Mouse (Mus musculus): ENCODE measurements at regions not wholly inside any gene's neighbourhood (a gene's known extent, or its start where the extent isn't known, plus 50 kb on each side); places are given as distances from the start of the nearest gene placed in this dataset.

DNA sequence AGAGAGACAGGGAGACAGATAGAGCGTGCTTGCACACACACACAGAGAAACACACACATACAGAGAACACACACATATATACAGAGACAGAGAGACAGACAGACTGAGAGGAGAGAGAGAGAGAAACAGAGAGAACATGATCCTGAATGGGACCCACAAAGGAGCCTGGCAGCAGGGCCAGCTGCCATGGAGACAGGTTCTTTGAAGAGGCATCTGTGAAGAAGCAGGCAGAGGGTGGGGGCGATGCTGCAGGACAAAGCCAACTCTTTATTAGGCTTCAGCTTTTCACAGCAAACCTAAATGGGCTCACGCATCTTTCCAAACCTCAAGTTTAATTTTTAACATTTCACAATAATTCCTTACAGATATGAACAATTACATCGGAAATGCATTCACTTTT is 90.0 kb upstream of the Dlx2 start:
- DNase-seq (ENCODE audit: low spot score in 2 of 2), result peak in 1 of 2 experiments; percentile 42

DNA sequence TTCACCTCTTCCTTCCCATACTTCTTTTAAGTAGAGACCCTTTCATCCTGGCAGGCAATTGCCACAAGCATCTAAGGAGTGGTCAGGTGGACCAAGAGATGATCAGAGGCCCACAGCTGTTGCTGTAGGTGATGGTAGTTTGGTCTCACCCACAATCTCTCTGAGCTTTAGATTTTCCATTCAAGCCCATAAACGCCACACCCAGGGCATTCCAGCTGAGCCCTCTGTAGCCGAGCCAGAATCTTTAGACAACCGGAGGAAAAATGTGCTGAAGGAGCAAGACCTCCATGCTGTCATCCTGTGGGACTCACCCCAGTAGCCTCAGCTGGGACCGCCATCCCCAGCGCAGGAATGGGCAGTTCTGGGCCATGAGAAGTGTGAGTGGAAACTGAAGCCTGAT is 93.7 kb upstream of the Dlx2 start:
- DNase-seq (ENCODE audit: low spot score in 2 of 2), result no peak

DNA sequence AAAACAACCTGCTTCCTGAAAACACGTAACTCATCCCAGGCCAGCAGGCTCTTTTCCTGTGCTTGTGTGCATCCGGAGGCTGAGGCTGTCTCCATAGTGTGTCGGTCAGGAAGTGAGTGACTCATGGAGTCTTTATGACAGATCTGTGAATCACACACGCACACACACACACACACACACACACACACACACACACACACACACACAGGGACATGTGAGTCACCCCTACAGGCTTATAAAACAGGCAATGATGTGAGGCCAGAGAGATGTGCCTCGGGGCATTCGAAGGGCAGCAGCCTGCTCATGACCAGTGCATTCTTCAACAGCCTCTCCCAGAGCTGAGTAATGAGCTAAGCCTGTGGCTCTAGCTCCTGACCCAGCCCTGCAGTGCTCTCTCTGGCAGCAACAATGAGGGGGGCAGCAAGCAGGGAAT is 97.5 kb upstream of the Dlx2 start:
- DNase-seq (ENCODE audit: low spot score in 2 of 2), result no peak

DNA sequence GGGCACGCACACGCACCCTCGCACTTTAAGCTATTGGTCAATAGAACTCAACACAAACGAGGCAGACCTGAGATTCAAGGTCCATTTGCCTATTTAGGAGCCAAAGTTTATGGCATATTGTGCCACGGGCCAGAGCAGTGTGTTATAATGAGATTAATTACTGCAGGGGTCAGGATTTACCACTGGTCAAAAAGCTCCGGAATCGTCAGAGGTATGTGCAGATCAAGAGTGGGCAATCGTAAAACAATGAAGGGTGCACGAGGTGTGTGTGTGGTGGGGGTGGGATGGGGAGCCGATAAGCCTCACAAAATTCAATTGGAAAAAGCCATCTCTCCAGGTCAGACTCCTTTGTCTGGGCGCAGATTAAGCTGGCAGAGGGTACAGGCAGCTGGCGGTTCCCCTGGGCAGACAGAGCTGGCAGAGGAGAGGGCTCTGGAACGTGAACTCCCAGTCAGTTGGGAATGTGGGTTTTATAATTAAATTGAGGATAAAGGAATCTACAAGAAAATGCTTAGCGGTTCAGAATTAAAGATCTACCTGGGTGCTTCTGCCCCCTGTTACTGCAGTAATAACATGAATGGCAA is 97.4 kb upstream of the Itga6 start:
- peak in 1 of 2 experiments; percentile 36 for DNase-seq (ENCODE audit: low spot score in 2 of 2)

DNA sequence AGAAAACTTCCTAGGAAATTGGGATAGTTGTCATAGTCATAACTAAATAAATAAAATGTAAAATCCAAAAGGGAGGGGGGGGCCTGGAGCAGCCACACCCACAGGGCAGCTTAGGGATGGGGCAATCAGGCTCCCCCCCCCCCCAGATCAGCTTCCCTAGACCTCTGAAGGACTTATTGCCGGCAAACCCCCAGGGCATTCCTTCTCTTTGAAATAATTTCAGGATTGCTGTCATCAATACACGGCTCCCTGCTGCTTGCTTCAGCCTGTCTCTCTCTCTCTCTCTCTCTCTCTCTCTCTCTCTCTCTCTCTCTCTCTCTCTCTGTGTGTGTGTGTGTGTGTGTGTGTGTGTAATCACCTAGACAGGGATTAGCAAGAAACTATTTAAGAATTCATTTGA is 93.8 kb upstream of the Itga6 start:
- DNase-seq (ENCODE audit: low spot score in 2 of 2), result no peak

DNA sequence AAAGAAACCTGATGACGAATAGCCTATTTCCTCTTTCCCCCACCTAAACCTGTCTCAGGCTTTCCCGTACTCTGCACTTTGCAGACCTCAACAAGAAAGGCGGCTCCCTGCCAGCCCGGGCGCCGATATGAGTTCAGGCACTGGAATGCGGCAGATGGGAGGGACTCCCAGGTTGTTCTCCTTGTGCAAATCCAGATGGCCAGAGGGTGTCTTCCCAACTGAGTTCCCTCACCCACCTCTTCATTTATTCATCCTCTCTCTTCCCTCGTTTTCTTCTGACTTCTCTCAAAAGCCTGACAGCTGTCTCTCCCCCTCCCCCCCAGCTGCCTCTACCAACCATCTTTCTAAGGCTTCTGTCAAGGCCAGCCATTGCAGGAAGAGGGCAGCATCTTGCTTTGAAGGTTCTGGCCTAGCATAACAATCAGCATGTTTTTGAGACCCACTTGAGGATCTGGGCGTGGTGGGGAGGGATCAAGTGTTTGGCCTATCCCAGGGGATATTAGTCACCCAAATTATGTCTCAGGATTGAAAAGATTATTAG is 93.1 kb upstream of the Itga6 start:
- peak; percentile 53 to 60 for DNase-seq (ENCODE audit: low spot score in 2 of 2)

DNA sequence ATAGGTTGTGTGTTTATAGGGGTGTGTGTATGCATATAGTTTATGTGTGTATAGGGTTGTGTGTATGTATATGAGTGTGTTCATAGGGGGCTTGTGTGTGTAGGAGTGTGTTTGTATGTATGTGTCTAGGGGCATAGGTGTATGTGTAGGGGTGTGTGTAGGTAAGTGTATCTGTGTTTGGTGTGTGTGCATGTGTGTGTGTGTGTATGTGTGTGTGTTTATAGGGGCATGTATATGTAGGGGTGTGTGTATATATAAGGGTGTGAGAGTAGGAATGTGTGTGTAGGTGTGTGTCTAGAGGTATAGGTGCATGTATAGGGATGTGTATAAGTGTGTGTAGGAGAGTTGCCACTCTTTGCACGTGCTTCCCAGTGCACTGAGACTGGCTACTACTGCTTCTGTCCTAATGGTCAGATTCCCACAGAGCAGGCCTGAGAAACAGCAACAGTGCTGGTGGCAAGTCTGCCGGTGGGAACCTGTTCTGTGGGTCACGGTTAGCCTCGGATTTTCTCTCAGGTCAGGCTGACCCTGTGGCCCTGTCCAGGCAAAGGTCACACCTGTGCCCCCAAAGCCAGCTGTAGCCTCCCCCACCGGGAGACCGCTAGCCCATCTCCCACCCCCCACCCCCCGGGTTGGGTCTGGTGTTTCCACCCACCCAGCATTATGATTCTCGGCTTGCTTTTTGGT is 90.5 kb upstream of the Itga6 start:
- no peak for DNase-seq (ENCODE audit: low spot score in 2 of 2)

DNA sequence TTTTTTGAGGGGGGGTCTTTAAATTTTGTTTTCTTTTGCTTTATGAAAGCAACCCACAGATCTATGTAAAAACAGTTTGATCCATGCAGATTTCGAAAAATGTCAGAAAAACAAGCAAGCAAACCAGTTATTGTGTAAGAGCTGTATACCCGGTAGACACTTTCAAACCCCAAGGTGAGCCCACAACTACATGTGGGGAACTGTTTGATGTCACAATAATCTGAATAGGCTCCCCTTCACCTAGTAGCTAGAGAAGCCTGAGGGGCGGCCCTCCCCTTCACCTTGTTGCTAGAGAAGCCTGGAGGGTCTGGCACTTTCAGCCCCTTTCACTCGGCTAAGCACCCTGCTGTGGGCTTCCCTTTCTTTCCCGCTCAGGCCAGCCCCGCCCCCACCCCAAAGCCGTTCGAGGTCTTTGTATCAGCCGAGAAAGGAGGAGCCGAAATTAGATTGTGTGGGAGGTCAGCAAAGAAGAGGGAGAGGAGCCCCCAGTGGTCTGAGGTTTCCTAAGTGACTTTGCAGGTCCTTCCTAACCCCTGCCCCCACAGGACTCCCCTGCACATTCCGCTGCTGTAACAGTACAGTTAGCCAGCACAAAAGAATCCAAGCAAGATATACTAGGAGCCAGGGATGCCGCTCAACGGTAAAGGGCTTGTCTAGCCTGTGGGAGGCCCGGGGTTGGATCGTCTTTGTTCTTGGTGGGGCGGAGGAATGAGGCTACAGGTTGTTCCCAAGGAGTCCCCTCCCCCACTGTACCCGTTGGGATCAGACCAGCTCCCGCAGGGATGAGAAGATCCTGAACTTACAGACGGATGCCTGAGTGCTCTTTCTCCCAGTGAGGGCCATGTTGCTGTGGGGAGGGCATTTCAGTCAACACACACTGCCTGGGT is 89.7 kb upstream of the Itga6 start:
- peak; percentile 18 to 41 for DNase-seq (ENCODE audit: low spot score in 2 of 2)

DNA sequence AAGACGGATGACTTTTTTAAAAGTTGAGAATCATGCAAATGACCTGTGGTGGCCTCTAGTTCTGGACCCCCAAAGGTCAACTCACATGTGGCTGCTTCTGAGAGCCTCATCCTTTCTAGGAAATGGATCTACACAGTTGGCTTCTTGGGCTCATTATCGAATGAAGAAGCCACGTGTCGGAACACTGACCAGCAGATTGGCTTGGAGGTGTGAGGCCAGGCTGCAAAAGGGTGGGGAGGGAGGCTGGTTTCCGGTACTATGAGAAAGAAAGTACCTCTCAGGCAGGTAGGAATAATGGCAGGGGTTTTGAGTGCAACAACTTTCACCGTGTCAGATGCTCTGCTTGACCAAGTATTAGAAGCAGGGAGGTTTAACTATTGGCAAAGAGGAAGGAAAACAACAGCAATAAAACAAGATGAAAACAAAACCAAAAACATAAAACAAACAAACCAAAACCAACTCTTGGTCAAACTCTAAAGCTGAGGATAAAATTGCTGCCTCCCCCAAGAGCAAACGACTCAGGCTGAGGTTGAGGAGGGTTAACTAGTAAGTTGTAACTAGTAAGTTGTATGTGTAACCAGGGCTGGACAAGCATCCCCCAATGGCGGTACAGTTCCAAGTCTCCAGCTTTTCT is 88.7 kb upstream of the Itga6 start:
- DNase-seq (ENCODE audit: low spot score in 2 of 2), result no peak

DNA sequence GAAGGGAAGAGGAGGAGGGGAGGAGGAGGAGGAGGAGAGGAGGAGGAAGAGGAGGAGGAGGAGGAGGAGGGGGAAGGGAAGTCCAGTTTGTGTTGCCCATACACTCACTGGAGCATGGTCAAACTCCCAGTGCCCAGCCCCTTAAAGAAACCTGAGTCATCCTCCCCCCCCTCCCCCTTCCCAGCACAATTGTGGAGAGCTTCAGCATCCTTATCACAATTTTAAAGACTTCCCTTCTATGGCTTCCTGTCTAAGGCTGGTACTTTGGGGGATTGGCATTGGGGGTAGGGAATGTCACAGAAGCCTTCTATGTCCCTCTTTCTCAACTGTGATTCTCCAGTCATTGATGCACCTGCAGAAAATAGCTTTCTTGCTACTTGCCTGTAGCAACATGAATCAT is 84.0 kb upstream of the Itga6 start:
- no peak for DNase-seq (ENCODE audit: low spot score in 2 of 2)

DNA sequence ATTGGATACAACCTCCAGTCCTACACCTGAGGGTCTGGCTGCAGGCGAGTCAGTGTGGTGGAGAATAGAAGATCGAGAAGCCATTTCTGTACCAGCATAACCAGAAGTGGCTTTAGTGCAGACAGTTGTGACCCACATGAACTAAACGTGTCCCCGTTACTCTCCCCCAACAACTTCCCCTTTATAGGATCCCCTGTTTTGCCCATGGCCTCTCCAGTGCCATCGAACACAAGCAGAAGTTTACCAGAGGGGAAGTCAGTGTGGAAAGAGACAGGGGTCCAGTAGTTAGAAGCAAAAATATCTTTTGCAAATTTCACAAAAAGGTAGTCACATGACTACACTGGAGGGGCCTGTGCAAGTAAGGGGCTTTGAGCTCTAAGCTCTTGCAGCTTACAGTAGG is 83.4 kb upstream of the Itga6 start:
- no peak for DNase-seq (ENCODE audit: low spot score in 2 of 2)

DNA sequence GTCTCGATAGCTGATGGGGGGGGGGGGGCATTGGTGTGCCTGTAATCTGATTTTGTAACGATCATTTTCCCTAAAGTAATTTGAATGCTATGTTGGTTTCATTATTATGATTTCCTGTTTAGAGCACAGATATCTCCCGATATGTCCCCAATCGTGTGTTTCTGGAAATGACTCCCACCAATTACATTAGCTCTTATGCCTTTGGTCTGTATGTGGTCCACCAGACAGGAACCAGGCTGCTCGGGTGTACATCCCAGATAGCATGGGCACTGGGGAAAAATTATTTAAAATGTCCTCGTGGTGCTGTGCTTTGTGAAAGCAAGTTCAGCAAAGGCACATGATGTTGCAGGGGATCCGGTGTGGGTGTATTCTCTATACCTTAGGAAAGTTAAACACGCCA is 82.0 kb upstream of the Itga6 start:
- DNase-seq (ENCODE audit: low spot score in 2 of 2), result no peak

DNA sequence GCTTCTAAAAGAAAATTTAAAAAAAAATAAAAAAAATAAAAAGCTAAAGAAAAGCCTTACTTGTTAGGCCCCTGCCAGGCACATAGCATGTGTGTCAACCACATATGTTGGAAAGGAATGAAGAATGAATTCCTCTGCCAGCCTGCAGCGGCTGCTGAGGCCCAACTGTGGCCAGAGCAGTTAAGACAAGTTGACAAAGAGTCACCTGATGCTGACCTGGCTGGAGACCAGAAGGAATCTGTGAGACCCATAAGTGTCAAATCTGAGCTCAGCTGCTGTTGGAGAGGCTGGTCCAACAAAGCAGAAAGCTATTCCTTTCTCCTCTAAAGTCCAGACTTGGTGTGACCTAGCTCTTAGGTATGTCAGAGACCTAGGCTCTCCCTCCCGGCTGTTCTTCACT is 78.5 kb upstream of the Itga6 start:
- DNase-seq (ENCODE audit: low spot score in 2 of 2), result no peak

DNA sequence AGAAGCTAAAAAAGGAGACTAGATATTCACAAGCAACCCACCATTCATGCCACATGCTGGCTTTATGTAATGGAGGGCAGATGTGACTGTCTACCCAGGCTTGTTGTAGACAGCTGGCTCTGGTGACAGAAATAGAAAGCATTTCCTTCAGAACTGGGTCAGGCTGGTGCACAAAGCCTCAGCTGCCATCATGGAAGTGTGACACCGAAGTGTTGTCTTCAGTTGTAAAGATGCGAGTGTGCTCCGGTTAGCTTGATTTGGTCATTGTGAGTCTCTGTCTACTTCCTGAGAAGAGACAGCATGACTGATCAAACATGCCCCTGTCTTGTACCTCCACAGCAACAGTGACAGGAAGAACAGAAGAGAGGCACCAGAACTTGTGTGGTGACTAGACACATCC is 77.7 kb upstream of the Itga6 start:
- no peak for DNase-seq (ENCODE audit: low spot score in 2 of 2)

DNA sequence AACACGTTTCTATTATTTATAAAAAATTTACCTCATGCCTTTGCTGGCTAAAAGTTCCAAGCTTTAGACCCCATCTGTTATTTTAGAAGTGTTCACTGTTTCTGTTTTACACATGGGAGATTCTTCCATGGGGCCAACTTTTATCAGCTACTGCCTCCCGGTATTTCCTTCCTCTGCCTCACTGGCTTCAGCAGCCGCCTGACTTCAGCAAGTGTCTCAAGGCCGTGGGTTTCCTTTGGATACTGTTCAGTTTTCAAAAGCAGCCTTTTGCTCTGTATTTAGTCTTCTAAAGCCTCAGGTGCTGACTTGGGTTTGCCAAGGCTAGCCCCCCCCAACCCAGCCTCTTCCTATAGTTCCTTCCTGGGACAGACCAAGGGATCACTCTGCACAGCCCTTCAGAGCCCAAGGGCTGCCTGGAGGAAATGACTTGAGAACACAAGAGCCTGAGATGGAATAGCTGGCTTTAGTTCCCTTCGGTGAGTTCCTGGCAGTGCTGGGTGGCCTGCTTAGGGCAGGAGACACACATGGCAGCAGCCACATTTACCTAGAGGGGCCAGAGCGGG is 75.1 kb upstream of the Itga6 start:
- no peak for DNase-seq (ENCODE audit: low spot score in 2 of 2)

DNA sequence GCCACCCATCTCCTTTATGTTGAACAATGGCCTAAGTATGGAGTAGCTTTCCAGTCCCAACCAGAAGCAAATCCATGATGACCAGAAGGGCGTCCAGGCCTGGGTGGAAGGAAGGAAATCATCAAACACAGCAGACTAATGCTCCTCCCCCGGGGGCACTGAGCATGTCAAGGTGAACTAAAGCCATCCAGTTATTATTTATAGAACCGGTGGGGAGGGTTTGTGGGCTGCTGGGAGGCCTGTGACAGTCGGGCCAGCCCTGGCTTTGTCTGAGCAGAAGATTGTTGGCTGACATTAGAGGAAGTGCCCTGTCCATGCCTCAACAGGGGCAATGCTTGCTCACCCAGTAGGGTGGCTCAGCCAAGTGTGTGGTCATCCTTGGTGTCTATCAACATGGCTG is 74.5 kb upstream of the Itga6 start:
- no peak for DNase-seq (ENCODE audit: low spot score in 2 of 2)

DNA sequence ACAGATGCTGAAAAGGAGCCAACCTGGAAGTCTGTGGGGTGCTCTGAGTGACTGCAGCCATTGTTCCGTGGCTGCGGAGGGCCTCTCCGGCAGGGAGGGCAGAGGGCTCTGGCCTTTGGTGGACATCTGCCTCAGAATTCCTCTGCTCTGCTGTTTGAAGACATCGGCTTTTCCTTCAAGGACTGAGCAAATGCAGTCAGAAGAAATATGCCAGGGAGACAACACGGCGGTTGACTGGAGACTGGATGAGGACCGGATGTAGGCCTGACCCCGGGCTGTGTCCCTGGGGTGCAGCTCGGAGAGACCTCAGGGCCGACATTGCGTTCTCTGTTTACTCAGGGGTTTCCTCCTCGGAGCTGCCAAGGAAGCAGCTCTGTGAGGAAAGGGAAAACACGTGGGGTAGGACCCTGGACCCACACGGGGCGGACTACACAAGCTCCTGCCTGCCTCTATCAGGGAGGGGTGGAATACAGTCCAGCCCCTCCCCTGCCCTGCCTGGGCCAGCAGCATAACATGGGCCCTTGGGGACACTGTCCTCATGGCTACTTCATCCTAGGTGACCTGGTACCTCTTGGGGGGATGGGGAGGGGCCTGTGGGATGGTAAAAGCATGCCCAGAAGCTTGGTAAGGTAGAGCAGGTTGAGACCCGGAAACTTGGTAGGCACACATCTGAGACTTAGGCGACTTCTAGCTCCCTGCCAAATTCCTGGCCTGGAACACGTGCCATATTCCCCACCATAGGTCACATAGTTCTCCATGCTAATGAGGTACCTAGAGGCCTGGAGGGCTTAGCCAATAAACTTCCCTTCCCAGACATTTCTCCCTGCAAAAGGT is 72.1 kb upstream of the Itga6 start:
- DNase-seq (ENCODE audit: low spot score in 2 of 2), result no peak

DNA sequence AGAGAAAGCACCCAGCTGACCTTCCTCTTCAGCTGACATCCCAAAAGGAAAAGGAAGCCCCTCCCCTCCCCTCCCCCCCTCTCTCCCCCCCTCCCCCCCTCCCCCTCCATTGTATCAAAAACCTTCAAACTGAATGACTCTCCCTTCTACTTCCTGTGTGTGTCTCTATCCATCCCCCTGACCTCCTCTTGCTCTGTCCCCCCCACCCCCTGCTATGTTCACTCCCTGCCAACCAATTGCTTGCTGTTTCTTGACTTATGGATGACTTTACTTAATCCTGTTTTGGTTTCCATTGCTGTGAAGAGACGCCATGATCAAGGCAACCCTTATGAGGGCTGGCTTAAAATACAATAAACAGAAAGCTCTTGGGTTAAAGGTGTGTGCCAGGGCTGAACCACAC is 64.7 kb upstream of the Itga6 start:
- DNase-seq (ENCODE audit: low spot score in 2 of 2), result no peak

DNA sequence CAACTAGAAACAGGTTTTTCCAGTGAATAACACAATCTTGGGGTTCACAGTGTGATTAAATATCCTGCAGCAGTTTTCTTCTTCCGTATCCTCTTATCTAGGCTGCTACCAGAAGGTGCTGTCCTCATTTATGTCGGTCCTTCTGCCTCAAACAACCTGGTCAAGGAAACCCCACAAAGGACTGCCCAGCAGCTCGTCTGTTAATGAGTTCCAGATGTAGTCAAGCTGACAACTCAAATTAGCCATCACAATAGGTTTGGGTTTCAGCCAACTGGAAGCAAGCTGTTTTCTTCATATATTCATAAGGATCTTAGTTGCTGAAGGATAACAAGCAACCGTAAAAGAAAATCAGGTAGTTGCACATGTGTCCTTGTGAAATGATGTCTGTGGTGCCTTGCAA is 64.3 kb upstream of the Itga6 start:
- DNase-seq (ENCODE audit: low spot score in 2 of 2), result no peak

DNA sequence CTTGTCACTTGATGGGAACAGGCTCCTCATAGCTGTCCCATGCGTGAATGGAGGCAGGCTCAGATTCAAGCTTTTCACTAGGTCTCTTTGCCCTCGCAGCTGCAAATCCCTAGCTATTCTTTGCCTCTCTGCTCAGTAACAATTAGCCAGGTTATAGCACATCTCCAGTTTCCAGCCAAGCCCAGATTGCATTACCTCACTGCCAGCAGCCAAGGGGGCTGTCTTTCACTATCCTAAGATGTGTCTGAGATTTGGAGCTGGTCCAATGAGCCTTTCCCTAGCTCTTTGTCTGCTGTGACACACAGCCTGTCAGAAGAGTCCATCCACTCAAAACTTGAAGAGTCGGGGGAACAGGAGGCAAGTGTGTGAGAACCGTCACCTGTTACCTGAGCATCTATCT is 62.0 kb upstream of the Itga6 start:
- DNase-seq (ENCODE audit: low spot score in 2 of 2), result no peak
